Mouse (Mus musculus) forebrain, embryonic 12.5 days (tissue): Measurements from ENCODE around the gene Defb5. TPM values are rescaled to one million over a fixed set of nuclear protein-coding genes. Genes with fewer than 3 reads are reported as not detected.
"Not testable (repeated sequence)": the region's sequence is repeated elsewhere in the genome, so short reads cannot be mapped to it uniquely, and the experiment has no call there.

Experiments
- ATAC-seq: fragments of 200-750 bp; cut with Nextera tagmentation; 2 replicates; pipeline ENCODE4 v1.8.0; 2017; ENCODE audit warnings: moderate TSS enrichment; ENCODE audit not compliant: low FRiP score
- H3K27ac ChIP-seq: fragments of 300-500 bp; sonication (generic); 2 replicates; pipeline ENCODE4 v1.5.1; 2016; ENCODE audit warnings: mild to moderate bottlenecking
- H3K27me3 ChIP-seq: fragments of 300-500 bp; sonication (generic); 2 replicates; pipeline ENCODE4 v1.6.1; 2016; ENCODE audit warnings: mild to moderate bottlenecking
- H3K36me3 ChIP-seq: fragments of 300-500 bp; sonication (generic); replicated peaks from 2 replicates; pipeline ENCODE4 v1.6.1; 2016; ENCODE audit warnings: mild to moderate bottlenecking
- H3K4me1 ChIP-seq: fragments of 300-500 bp; sonication (generic); 2 replicates; pipeline ENCODE4 v1.6.1; 2016
- H3K4me2 ChIP-seq: fragments of 300-500 bp; sonication (generic); 2 replicates; pipeline ENCODE4 v1.6.1; 2016; ENCODE audit warnings: mild to moderate bottlenecking, moderate library complexity
- H3K4me3 ChIP-seq: fragments of 300-500 bp; sonication (generic); replicated peaks from 2 replicates; pipeline ENCODE4 v1.5.1; 2016; ENCODE audit warnings: mild to moderate bottlenecking
- H3K9ac ChIP-seq: fragments of 300-500 bp; sonication (generic); 2 replicates; pipeline ENCODE4 v1.6.1; 2016; ENCODE audit warnings: mild to moderate bottlenecking
- H3K9me3 ChIP-seq: fragments of 300-500 bp; sonication (generic); 2 replicates; pipeline ENCODE4 v1.6.1; 2016
- WGBS: fragments of 180-500 bp; shearing (Covaris S2); methylation state at CpG from one replicate; pipeline ENCODE4 v1.1.7; 2016; 5-methylcytosine and 5-hydroxymethylcytosine counted together
- polyA plus RNA-seq: library from polyadenylated mRNA; unstranded; fragments of >200 nt; fragmentation: Nextera tagmentation; extraction: Ambion mirVana; gene quantifications from 2 replicates; pipeline ENCODE4 v1.2.1, GENCODE M21; 2016

The Defb5 gene
- not detected in 2 replicates for polyA plus RNA-seq

DNA sequence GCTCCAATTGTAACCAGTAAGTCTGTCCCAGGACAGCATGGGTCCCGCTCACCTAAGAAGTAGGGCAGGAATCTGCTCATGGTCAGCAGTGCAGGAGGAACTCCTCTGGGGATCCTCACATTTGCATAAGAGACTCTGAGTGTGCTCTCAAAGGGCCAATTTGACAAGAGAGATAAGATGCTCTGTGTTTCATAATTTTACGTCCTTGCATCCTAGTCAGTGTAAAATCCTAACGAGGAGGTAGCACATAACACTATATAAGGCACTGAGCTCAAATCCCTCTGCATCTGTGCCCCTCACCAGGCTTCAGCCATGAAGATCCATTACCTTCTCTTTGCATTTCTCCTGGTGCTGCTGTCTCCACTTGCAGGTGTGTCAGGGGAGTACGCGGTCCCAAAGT, at the start of gene Defb5:
Gene Defb5 (plus strand): TSS at position 301 of the 400 bp plus-strand sequence.
- no peaks in the 10 kb centered on the region for H3K4me1 ChIP-seq
- no peak within 1 kb of the TSS for H3K27ac ChIP-seq
- ATAC-seq = no peak
- H3K9me3 ChIP-seq = 0 out of 2 replicates have a peak, but pooled peaks cover 2% of the 10 kb centered on the region
- H3K9ac ChIP-seq = no peak within 1 kb of the TSS
- 96% methylated on average over 5 of the region's 5 CpGs for WGBS
- H3K36me3 ChIP-seq = no peaks in the 10 kb centered on the region
- H3K27me3 ChIP-seq = no peaks in the 10 kb centered on the region
- H3K4me2 ChIP-seq = no peak within 1 kb of the TSS
- no peak within 1 kb of the TSS for H3K4me3 ChIP-seq

DNA sequence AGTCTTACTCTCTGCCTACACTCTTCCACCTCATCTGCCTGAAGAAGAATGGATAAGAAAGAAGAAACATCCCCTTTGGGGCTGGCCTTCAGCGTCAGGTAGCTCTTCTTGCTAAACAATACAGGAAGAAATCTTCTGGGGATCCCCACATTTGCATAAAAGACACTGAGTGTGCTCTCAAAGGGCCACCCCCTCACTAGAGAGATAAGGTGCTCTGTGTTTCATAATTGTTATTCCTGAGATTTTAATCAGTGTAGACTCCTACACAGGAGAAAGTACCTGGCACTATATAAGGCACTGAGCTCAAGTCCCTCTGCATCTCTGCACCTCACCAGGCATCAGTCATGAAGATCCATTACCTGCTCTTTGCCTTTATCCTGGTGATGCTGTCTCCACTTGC, 22.2 kb upstream of the Defb5 start, which contains the start of gene Defb6:
Gene Defb6 (plus strand): TSS at position 318 of the 400 bp plus-strand sequence.
- Histone ChIP-seq H3K4me1 (no peaks in the 10 kb centered on the region), H3K4me2 (no peak within 1 kb of the TSS), H3K9me3 (no peaks in the 10 kb centered on the region), H3K4me3 (no peak within 1 kb of the TSS), H3K27ac (no peak within 1 kb of the TSS), H3K27me3 (no peaks in the 10 kb centered on the region), H3K36me3 (no peaks in the 10 kb centered on the region), H3K9ac (no peak within 1 kb of the TSS)
- 61% methylated on average over 1 of the region's 1 CpGs for WGBS
- ATAC-seq = no peak

- no peaks in the 10 kb centered on the region for H3K36me3 ChIP-seq
- no peak overlapping the region for H3K4me3 ChIP-seq
- WGBS = 58% methylated on average over 1 of the region's 1 CpGs
- H3K27ac ChIP-seq = no peak overlapping the region
- no peaks in the 10 kb centered on the region for H3K27me3 ChIP-seq
- H3K4me1 ChIP-seq = no peaks in the 10 kb centered on the region
- no peak for ATAC-seq
- no peaks in the 10 kb centered on the region for H3K9me3 ChIP-seq
- no peak overlapping the region for H3K4me2 ChIP-seq
- no peak overlapping the region for H3K9ac ChIP-seq
Measured at GRCm38 (mm10) chr8:19238101-19238500, 9.3 kb upstream of the Defb5 start.

DNA sequence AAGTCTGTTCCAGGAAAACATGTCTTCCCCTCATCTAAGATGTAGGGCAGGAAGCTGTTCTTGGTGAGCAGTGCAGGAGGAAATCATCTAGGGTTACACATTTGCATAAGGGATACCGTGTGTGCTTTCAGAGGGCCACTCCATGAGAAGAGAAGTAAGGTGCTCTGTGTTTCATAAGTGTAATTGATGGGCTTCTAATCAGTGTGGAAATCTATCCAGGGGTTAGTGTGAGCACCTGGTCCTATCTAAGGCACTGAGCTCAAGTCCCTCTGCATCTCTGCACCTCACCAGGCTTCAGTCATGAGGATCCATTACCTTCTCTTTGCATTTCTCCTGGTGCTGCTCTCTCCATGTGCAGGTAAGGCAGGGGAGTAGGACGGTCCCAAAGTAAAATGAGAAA, 7.8 kb upstream of the Defb5 start, which contains the start of gene Defb46:
Gene Defb46 (plus strand): TSS at position 301 of the 400 bp plus-strand sequence.
- 86% methylated on average over 2 of the region's 2 CpGs for WGBS
- Histone ChIP-seq H3K9ac (no peak within 1 kb of the TSS), H3K36me3 (no peaks in the 10 kb centered on the region), H3K4me1 (no peaks in the 10 kb centered on the region), H3K4me3 (no peak within 1 kb of the TSS), H3K27me3 (no peaks in the 10 kb centered on the region), H3K4me2 (no peak within 1 kb of the TSS), H3K9me3 (0 out of 2 replicates have a peak, but pooled peaks cover 2% of the 10 kb centered on the region), H3K27ac (no peak within 1 kb of the TSS)
- ATAC-seq = no peak

DNA sequence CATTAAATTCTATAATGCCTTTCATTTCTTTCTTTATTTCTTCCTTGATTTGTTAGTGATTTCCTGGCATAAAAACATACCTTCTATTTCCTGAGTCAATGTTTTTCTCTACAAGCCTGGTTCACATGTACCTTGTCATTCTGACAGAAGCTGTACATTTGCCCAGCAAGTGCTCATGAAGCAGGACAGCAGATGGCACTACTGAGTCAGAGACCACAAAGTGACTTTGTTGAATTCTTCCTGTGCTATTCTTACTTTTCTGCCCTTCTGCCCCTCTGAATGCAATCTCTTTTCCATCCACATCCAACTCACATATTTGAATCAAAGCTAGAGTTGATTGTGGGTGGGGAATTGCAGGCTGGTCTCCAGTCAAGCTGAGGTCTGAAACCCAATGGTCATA, 10.8 kb downstream of the Defb5 start:
- H3K27ac ChIP-seq = no peak overlapping the region
- no peak overlapping the region for H3K9ac ChIP-seq
- H3K4me1 ChIP-seq = no peaks in the 10 kb centered on the region
- ATAC-seq = no peak
- H3K36me3 ChIP-seq = no peaks in the 10 kb centered on the region
- H3K4me3 ChIP-seq = no peak overlapping the region
- no peak overlapping the region for H3K4me2 ChIP-seq
- H3K27me3 ChIP-seq = no peaks in the 10 kb centered on the region
- 0 out of 2 replicates have a peak, but pooled peaks cover 3% of the 10 kb centered on the region for H3K9me3 ChIP-seq

DNA sequence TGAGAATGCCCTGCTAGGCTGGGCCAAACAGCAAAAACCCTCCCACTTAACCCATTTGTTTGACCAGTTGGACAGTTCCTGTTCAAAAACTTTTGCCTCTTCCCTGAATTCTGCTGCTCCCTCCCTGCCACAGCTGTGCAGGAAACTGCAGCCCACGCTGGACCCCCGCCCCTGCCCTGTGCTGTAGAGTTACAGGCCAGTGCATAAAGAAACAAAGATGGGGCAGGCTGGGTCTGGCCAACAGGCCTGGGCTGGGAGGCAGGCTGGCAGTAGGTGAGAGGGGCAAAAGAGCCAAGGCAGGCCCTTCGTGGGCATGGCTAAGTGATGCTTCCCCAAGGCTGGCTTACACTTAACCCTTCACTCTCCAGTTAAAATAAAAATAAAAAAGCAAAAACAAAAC, 12.3 kb downstream of the Defb5 start:
- 66% methylated on average over 3 of the region's 3 CpGs for WGBS
- ATAC-seq = no peak
- Histone ChIP-seq H3K4me2 (no peak overlapping the region), H3K36me3 (no peaks in the 10 kb centered on the region), H3K9ac (no peak overlapping the region), H3K27ac (no peak overlapping the region), H3K27me3 (no peaks in the 10 kb centered on the region), H3K4me1 (no peaks in the 10 kb centered on the region), H3K4me3 (no peak overlapping the region), H3K9me3 (0 out of 2 replicates have a peak, but pooled peaks cover 3% of the 10 kb centered on the region)

GRCm38 (mm10) chr8:19293060-19293459, 45.7 kb downstream of the Defb5 start, which contains the start of gene Defb3:
Defb3 (plus strand) TSS chr8:19293360.
- H3K9me3 ChIP-seq, H3K27me3 ChIP-seq, H3K36me3 ChIP-seq, H3K4me2 ChIP-seq, H3K4me1 ChIP-seq, ATAC-seq, H3K27ac ChIP-seq, H3K4me3 ChIP-seq, H3K9ac ChIP-seq: not testable (repeated sequence)
- 52% methylated on average over 2 of the region's 2 CpGs for WGBS

DNA sequence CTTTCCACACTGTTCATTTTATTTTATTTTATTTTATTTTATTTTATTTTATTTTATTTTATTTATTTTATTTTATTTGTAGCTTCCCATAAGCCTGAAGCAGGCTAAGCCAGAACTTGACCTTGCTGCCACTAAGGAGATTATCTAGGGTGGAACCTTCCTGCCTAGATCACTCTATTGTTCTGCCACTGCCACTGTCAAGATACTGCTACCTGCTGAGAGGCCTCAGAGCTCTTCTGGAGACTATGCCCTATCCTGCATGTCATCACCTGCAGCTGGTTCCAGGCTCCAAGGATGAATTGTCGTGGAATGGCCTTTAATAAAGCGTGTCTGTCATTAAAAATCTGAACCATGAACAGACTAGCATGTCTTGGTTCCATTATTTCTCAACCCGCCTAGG, 51.0 kb downstream of the Defb5 start:
- H3K4me3 ChIP-seq, H3K4me1 ChIP-seq, H3K9ac ChIP-seq, H3K36me3 ChIP-seq, H3K27ac ChIP-seq, H3K9me3 ChIP-seq, H3K4me2 ChIP-seq, H3K27me3 ChIP-seq, ATAC-seq: not testable (repeated sequence)
- 61% methylated on average over 3 of the region's 3 CpGs for WGBS

Other genes starting within 250 kb of the Defb5 start
- gene Defb38, start 221.0 kb upstream of the Defb5 start, polyA plus RNA-seq = not detected in 2 replicates
- not detected in 2 replicates for gene Defb39, start 182.8 kb upstream of the Defb5 start, polyA plus RNA-seq
- gene Defb12, start 132.7 kb upstream of the Defb5 start, polyA plus RNA-seq = not detected in 2 replicates
- not detected in 2 replicates for gene Defb34, start 123.8 kb upstream of the Defb5 start, polyA plus RNA-seq
- not detected in 2 replicates for gene Gm45826, start 106.8 kb upstream of the Defb5 start, polyA plus RNA-seq
- not detected in 2 replicates for gene Defb14, start 53.2 kb upstream of the Defb5 start, polyA plus RNA-seq
- gene Defb4, start 48.9 kb upstream of the Defb5 start, polyA plus RNA-seq = not detected in 2 replicates
- not detected in 2 replicates for gene Defb6, start 22.1 kb upstream of the Defb5 start, polyA plus RNA-seq
- gene Defb46, start 7.7 kb upstream of the Defb5 start, polyA plus RNA-seq = not detected in 2 replicates
- not detected in 2 replicates for gene Defb3, start 45.8 kb downstream of the Defb5 start, polyA plus RNA-seq
- not detected in 2 replicates for gene Defb8, start 200.0 kb downstream of the Defb5 start, polyA plus RNA-seq
- not detected in 2 replicates for gene Defb7, start 247.5 kb downstream of the Defb5 start, polyA plus RNA-seq